Mouse (Mus musculus) cortical plate, adult 2 months (tissue): Measurements from ENCODE around the gene Nr2c2.
"Not testable (repeated sequence)": the region's sequence is repeated elsewhere in the genome, so short reads cannot be mapped to it uniquely, and the experiment has no call there.

Experiments used
- CTCF ChIP-seq: fragments of 200-500 bp; IDR thresholded peaks from 2 replicates; pipeline ENCODE4 v1.5.1; 2011; ENCODE audit warnings: mild to moderate bottlenecking, control low read depth, low read length; ENCODE audit not compliant: insufficient read depth; ENCODE audit errors: extremely low read depth
- POLR2A ChIP-seq: fragments of 200-500 bp; IDR thresholded peaks from 2 replicates; pipeline ENCODE4 v1.6.1; 2011; ENCODE audit warnings: mild to moderate bottlenecking, low read length, control low read depth; ENCODE audit not compliant: insufficient read depth; ENCODE audit errors: extremely low read depth

DNA sequence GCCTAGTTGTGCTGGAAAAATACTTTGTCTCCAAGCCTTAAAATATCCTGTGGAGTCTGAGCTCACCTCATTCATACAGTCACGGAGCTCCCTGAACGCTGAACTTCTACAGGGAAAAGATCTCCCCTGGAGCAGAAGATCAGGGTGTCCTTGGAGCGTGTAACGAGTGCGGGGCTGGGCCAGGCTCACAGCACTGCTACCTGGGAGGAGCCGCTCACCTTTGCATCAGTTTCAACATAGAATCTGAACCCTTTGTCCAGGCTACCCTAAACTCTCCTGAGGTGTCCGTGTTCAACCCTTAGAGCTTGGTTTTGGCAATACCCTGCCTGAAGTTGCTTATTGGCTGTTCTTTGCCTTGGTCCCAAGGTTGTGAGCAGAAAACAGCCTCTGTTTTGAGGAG is 2.0 kb upstream of the Nr2c2 start:
- TF ChIP-seq POLR2A, CTCF: not testable (repeated sequence)
